Mouse (Mus musculus): Measurements from ENCODE around the gene Snorc. TPM values are rescaled to one million over a fixed set of nuclear protein-coding genes. Genes with fewer than 3 reads are reported as not detected.

Snorc gene
- polyA plus RNA-seq, 1 experiment from 2014 or later: not detected

DNA sequence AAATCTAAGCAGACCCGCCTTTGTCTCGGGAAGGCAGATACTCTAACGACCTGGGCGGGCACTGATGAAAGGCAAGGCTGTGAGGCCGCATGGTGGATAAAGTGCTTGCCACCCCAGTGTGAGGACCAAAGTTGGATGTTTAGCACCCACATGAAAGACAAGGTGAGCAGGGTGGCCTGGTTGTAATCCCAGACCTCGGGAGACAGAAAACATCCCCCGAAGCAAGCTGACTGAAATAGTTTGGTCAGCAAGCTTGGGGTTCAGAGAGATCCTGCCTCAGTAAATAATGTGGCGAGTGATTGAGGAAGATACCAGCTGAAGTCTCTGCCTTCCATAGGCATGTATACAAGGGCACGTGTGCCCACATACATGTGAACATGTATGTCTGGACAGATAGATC, 2.6 kb upstream of the Snorc start:
- Histone ChIP-seq H3K4me1 (ENCODE audit: control insufficient read depth, insufficient read depth, low read length) (no peaks in the 10 kb centered on the region), H3K27ac (replicated peaks; ENCODE audit: low read depth, low read length) (no peak overlapping the region), H3K4me3 (ENCODE audit: low read depth, low read length) (no peak overlapping the region), H3K9me3 (replicated peaks; ENCODE audit: control insufficient read depth, low read length) (no peaks in the 10 kb centered on the region), H3K9ac (replicated peaks; ENCODE audit: low read length) (no peak overlapping the region), H3K4me2 (ENCODE audit: low read depth, low read length) (no peak overlapping the region), H3K27me3 (ENCODE audit: control insufficient read depth, insufficient read depth, low read length) (no peaks in the 10 kb centered on the region), H3K36me3 (replicated peaks; ENCODE audit: control insufficient read depth, insufficient read depth, low read depth, low read length) (no peaks in the 10 kb centered on the region)
- WGBS: 82% methylated on average over 9 of the region's 9 CpGs
- DNase-seq (ENCODE audit: low spot score) (no peak), ATAC-seq (replicated peaks; ENCODE audit: insufficient number of reproducible peaks, low FRiP score, low TSS enrichment, low read depth) (no peak)

DNA sequence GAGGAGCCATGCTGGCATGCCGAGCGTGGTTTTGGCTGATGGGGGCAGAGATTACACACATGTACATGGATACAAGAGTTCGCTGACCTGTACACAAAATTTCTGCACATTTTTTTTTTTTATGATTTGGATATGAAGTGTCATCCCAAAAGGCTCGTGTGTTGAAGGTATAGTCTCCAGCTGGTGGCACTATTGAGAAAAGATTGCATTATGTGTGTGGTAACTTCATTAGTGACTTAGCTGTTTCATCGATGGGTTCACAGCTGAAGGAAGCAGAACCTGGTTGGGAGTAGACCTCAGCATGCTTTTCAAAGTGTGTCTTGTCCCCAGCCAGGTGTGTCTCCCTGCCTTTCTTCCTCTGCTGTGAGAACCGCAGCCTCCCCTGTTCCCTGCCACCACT, 1.8 kb upstream of the Snorc start:
- WGBS: 74% methylated on average over 6 of the region's 6 CpGs

DNA sequence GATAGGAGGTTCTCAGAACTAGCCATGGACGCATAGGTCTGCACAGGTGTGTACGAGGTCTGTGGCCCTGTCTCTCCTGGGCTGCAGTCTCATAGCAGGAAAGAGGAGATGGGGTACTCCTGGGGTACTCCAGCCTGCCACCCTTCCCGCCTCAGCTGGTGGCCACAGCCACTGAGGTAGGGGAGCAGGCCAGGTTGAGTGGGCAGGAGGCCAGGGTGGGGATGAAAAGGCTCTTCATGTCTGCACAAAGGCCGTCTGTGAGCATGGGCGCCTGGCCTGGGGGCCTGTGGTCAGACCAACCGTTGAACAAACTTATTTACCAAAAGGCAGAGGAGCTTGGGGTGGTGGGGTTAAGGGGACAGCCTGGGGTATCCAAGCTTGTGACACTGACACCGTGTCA, 1.8 kb downstream of the Snorc start:
- no peak for DNase-seq (ENCODE audit: low spot score)
- 71% methylated on average over 7 of the region's 7 CpGs for WGBS
- no peak for ATAC-seq (replicated peaks; ENCODE audit: insufficient number of reproducible peaks, low FRiP score, low TSS enrichment, low read depth)
- H3K9ac ChIP-seq (replicated peaks; ENCODE audit: low read length): no peak overlapping the region
- H3K4me2 ChIP-seq (ENCODE audit: low read depth, low read length): no peak overlapping the region
- H3K9me3 ChIP-seq (replicated peaks; ENCODE audit: control insufficient read depth, low read length): no peaks in the 10 kb centered on the region
- no peaks in the 10 kb centered on the region for H3K4me1 ChIP-seq (ENCODE audit: control insufficient read depth, insufficient read depth, low read length)
- peaks cover 14% of the 10 kb centered on the region for H3K27me3 ChIP-seq (ENCODE audit: control insufficient read depth, insufficient read depth, low read length)
- no peak overlapping the region for H3K4me3 ChIP-seq (ENCODE audit: low read depth, low read length)
- no peak overlapping the region for H3K27ac ChIP-seq (replicated peaks; ENCODE audit: low read depth, low read length)
- no peaks in the 10 kb centered on the region for H3K36me3 ChIP-seq (replicated peaks; ENCODE audit: control insufficient read depth, insufficient read depth, low read depth, low read length)

More for the DNA sequence above, 1.8 kb upstream of the Snorc start:
- DNase-seq (ENCODE audit: low spot score): no peak
- Histone ChIP-seq H3K9me3 (replicated peaks; ENCODE audit: control insufficient read depth, low read length) (no peaks in the 10 kb centered on the region), H3K4me3 (ENCODE audit: low read depth, low read length) (no peak overlapping the region), H3K9ac (replicated peaks; ENCODE audit: low read length) (no peak overlapping the region), H3K27ac (replicated peaks; ENCODE audit: low read depth, low read length) (no peak overlapping the region), H3K4me1 (ENCODE audit: control insufficient read depth, insufficient read depth, low read length) (no peaks in the 10 kb centered on the region), H3K36me3 (replicated peaks; ENCODE audit: control insufficient read depth, insufficient read depth, low read depth, low read length) (no peaks in the 10 kb centered on the region), H3K27me3 (ENCODE audit: control insufficient read depth, insufficient read depth, low read length) (no peaks in the 10 kb centered on the region), H3K4me2 (ENCODE audit: low read depth, low read length) (no peak overlapping the region)
- no peak for ATAC-seq (replicated peaks; ENCODE audit: insufficient number of reproducible peaks, low FRiP score, low TSS enrichment, low read depth)

DNA sequence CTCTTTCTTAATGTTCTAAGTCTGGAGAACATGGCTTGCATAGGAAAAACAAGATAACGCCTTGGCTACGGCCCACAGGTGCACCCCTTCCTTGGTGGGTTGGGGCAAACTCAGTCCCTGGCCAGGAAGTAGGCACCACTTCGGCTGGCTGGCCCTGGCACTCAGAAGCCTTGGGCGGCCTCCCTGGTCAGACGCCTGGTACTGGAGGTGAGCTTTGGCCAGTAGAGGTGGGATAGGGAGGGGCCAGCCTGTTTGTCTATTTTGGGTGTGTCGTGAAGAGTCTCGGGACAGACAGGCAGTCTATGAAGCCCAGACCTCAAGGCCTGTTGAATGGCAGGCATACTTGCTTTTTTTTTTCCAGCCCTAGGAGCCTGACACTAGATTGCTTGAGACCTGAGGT, 2.5 kb downstream of the Snorc start:
- no peak overlapping the region for H3K9ac ChIP-seq (replicated peaks; ENCODE audit: low read length)
- 84% methylated on average over 7 of the region's 7 CpGs for WGBS
- DNase-seq (ENCODE audit: low spot score): no peak
- no peak overlapping the region for H3K4me2 ChIP-seq (ENCODE audit: low read depth, low read length)
- no peaks in the 10 kb centered on the region for H3K4me1 ChIP-seq (ENCODE audit: control insufficient read depth, insufficient read depth, low read length)
- ATAC-seq (replicated peaks; ENCODE audit: insufficient number of reproducible peaks, low FRiP score, low TSS enrichment, low read depth): no peak
- H3K27me3 ChIP-seq (ENCODE audit: control insufficient read depth, insufficient read depth, low read length): peaks cover 14% of the 10 kb centered on the region
- no peak overlapping the region for H3K4me3 ChIP-seq (ENCODE audit: low read depth, low read length)
- H3K9me3 ChIP-seq (replicated peaks; ENCODE audit: control insufficient read depth, low read length): no peaks in the 10 kb centered on the region
- no peak overlapping the region for H3K27ac ChIP-seq (replicated peaks; ENCODE audit: low read depth, low read length)
- H3K36me3 ChIP-seq (replicated peaks; ENCODE audit: control insufficient read depth, insufficient read depth, low read depth, low read length): no peaks in the 10 kb centered on the region

DNA sequence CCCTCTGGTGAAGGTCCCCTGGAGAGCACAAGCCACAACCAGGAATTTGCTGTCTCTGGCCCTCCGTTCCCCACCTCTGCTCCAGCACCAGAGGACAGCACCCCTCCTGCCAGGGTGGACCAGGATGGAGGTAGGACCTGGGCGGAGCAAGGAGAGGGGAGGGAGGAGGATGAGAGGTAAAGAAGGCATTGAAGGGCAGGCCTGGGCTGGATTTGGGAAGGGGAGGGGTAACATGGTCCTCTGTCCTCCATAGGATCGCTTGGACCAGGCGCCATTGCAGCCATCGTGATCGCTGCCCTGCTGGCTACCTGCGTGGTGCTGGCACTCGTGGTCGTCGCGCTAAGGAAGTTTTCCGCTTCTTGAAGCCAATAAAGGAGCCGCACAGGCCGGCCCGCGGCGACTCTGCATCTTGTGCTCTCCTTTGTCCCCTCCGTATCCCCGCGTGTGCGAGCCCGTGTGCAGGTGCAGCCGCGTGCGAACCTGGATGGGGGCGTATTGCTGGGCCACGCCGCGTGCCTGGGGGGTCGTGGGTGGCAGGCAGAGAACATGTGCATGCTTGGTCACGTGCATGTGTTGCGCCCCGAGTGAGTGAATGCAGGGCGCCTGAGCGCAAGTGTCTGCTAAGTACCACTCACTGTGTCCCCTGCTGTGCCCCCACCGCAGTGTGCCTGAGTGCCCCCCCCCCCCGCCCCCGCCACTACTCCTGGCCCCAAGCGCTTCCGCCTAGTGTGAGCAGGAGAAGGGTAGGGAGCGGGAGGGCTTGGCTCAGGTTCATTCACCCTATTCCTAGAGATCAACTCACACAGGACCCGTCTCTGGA, 5.2 kb downstream of the Snorc start:
- ATAC-seq (replicated peaks; ENCODE audit: insufficient number of reproducible peaks, low FRiP score, low TSS enrichment, low read depth) (no peak), DNase-seq (ENCODE audit: low spot score) (peak; percentile 35)
- H3K36me3 ChIP-seq (replicated peaks; ENCODE audit: control insufficient read depth, insufficient read depth, low read depth, low read length): no peaks in the 10 kb centered on the region
- no peaks in the 10 kb centered on the region for H3K9me3 ChIP-seq (replicated peaks; ENCODE audit: control insufficient read depth, low read length)
- H3K4me1 ChIP-seq (ENCODE audit: control insufficient read depth, insufficient read depth, low read length): no peaks in the 10 kb centered on the region
- 2% methylated on average over 40 of the region's 42 CpGs for WGBS
- H3K27me3 ChIP-seq (ENCODE audit: control insufficient read depth, insufficient read depth, low read length): peaks cover 14% of the 10 kb centered on the region
- peak overlapping the region; percentile 79 for H3K4me2 ChIP-seq (ENCODE audit: low read depth, low read length)
- H3K27ac ChIP-seq (replicated peaks; ENCODE audit: low read depth, low read length): no peak overlapping the region
- H3K9ac ChIP-seq (replicated peaks; ENCODE audit: low read length): peak overlapping the region; percentile 46
- peak overlapping the region; percentile 30 for H3K4me3 ChIP-seq (ENCODE audit: low read depth, low read length)

DNA sequence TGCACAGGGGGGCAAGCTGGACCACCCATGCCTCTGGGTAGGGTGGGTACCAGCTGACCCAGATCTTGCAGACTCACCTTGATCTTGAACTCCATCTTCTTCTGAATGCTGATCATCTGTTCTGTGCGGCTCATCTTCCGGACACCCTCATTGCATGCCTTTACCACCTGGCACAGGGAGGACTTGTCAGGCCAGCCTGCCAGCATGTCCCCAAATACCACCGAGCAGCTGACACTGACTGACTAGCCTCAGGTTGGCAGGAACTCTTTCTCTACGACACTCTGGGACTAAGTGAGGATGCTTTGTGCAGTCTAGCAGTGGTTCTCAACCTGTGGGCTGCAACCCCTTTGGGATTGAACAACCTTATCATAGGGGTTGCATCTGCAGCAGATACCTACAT, 12.5 kb downstream of the Snorc start:
- Histone ChIP-seq H3K27ac (replicated peaks; ENCODE audit: low read depth, low read length) (no peak overlapping the region), H3K4me2 (ENCODE audit: low read depth, low read length) (no peak overlapping the region), H3K9ac (replicated peaks; ENCODE audit: low read length) (no peak overlapping the region), H3K36me3 (replicated peaks; ENCODE audit: control insufficient read depth, insufficient read depth, low read depth, low read length) (no peaks in the 10 kb centered on the region), H3K4me3 (ENCODE audit: low read depth, low read length) (no peak overlapping the region), H3K4me1 (ENCODE audit: control insufficient read depth, insufficient read depth, low read length) (no peaks in the 10 kb centered on the region), H3K27me3 (ENCODE audit: control insufficient read depth, insufficient read depth, low read length) (no peaks in the 10 kb centered on the region), H3K9me3 (replicated peaks; ENCODE audit: control insufficient read depth, low read length) (no peaks in the 10 kb centered on the region)
- ATAC-seq (replicated peaks; ENCODE audit: insufficient number of reproducible peaks, low FRiP score, low TSS enrichment, low read depth) (no peak), DNase-seq (ENCODE audit: low spot score) (no peak)
- 90% methylated on average over 4 of the region's 4 CpGs for WGBS

DNA sequence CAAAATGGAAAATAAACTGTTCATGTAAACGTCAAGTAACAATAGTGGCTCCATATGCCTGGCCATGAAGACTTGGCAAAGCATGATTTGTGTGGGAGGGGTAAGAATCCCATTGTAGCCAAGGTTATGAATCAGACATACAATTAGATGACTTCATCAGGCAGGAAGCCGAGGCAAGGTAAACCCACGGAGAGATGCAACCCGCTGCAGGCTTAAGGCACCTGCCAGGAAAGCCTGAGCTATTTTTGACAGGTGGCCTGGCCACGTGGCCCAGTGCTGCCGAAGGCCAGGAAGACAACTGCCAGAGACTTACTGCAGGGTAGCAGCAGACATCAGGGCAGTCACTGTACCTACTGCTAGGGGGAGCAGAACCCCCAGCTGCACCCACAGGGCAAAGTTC, 16.3 kb downstream of the Snorc start:
- DNase-seq (ENCODE audit: low spot score): no peak
- no peak overlapping the region for H3K4me3 ChIP-seq (ENCODE audit: low read depth, low read length)
- WGBS: 76% methylated on average over 6 of the region's 6 CpGs
- no peak for ATAC-seq (replicated peaks; ENCODE audit: insufficient number of reproducible peaks, low FRiP score, low TSS enrichment, low read depth)
- H3K27ac ChIP-seq (replicated peaks; ENCODE audit: low read depth, low read length): no peak overlapping the region
- no peaks in the 10 kb centered on the region for H3K36me3 ChIP-seq (replicated peaks; ENCODE audit: control insufficient read depth, insufficient read depth, low read depth, low read length)
- H3K4me2 ChIP-seq (ENCODE audit: low read depth, low read length): no peak overlapping the region
- H3K4me1 ChIP-seq (ENCODE audit: control insufficient read depth, insufficient read depth, low read length): no peaks in the 10 kb centered on the region
- no peaks in the 10 kb centered on the region for H3K9me3 ChIP-seq (replicated peaks; ENCODE audit: control insufficient read depth, low read length)
- no peaks in the 10 kb centered on the region for H3K27me3 ChIP-seq (ENCODE audit: control insufficient read depth, insufficient read depth, low read length)
- H3K9ac ChIP-seq (replicated peaks; ENCODE audit: low read length): no peak overlapping the region

DNA sequence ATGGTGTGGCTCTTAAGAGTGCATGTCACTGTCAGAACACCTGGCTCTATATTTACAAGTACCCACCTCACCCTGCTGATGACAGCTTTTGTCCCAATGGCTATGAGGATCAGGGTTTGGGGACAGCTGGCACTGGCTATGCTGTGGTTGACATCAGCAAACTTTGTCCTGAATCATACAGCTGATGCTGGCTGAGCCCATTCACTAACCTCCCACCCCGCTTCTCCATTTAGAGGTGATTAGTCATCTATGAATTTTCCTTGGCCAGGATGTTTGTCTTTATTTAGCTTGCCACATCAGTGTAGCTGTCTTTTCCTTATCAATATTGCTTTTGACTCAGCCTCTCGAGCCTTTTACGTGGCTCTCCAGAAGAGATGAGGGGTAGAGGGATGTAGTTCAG, 22.2 kb downstream of the Snorc start:
- Histone ChIP-seq H3K4me1 (ENCODE audit: control insufficient read depth, insufficient read depth, low read length) (no peaks in the 10 kb centered on the region), H3K9me3 (replicated peaks; ENCODE audit: control insufficient read depth, low read length) (no peaks in the 10 kb centered on the region), H3K36me3 (replicated peaks; ENCODE audit: control insufficient read depth, insufficient read depth, low read depth, low read length) (no peaks in the 10 kb centered on the region), H3K27me3 (ENCODE audit: control insufficient read depth, insufficient read depth, low read length) (no peaks in the 10 kb centered on the region), H3K27ac (replicated peaks; ENCODE audit: low read depth, low read length) (no peak overlapping the region), H3K9ac (replicated peaks; ENCODE audit: low read length) (no peak overlapping the region), H3K4me3 (ENCODE audit: low read depth, low read length) (no peak overlapping the region), H3K4me2 (ENCODE audit: low read depth, low read length) (no peak overlapping the region)
- no peak for DNase-seq (ENCODE audit: low spot score)
- WGBS: 91% methylated on average over 3 of the region's 3 CpGs
- no peak for ATAC-seq (replicated peaks; ENCODE audit: insufficient number of reproducible peaks, low FRiP score, low TSS enrichment, low read depth)
